Mouse (Mus musculus) C2C12 (cell line): ENCODE measurements at regions not wholly inside any gene's neighbourhood (a gene's known extent, or its start where the extent isn't known, plus 50 kb on each side); places are given as distances from the start of the nearest gene placed in this dataset.

Source experiments
- CTCF ChIP-seq: IDR thresholded peaks from one replicate; pipeline ENCODE4 v1.5.1; 2011; ENCODE audit not compliant: control insufficient read depth, insufficient read depth, insufficient read length
- MYOG ChIP-seq: IDR thresholded peaks from one replicate; pipeline ENCODE4 v1.6.1; 2011; ENCODE audit not compliant: control insufficient read depth, insufficient read length; ENCODE audit errors: extremely low read depth

DNA sequence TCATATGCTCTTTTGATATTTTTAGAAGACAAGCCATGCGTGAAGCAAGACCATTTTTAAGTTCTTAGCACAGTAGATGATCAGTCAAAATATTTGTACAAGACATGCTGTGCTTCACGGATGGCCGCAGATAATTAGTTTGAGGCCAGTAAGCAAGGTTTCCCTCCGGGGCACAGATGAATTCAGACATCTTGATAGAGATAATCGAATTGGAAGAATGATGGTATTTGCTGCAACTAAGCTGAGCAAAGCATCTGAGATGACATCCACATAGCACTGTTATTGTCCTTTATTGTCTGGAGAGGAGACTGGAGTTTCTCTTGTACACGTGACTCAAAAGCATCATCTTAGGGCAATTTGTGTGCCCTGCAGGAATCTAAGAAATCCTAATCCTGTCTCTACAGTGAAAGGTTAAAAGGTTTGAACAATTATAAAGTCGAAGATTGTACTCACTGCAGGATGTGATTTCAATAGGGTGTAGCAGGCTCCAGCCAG lies 335.5 kb downstream of the Gja1 start:
- TF ChIP-seq CTCF (no peak), MYOG (no peak)
